Mouse (Mus musculus): ENCODE measurements at regions not wholly inside any gene's neighbourhood (a gene's known extent, or its start where the extent isn't known, plus 50 kb on each side); places are given as distances from the start of the nearest gene placed in this dataset.

GRCm38 (mm10) chr2:63434327-63434726 lies 250.2 kb upstream of the Kcnh7 start:
- H3K4me2 ChIP-seq (ENCODE audit: low read depth) = no peak overlapping the region
- no peak overlapping the region for H3K4me3 ChIP-seq (ENCODE audit: low read depth, low read length)
- H3K9ac ChIP-seq (ENCODE audit: low read length) = no peak overlapping the region
- H3K36me3 ChIP-seq (ENCODE audit: control insufficient read depth, insufficient read depth, low read length) = no peaks in the 10 kb centered on the region
- DNase-seq (ENCODE audit: low spot score) (no peak), ATAC-seq (ENCODE audit: insufficient read depth, low FRiP score, low TSS enrichment) (no peak)
- no peaks in the 10 kb centered on the region for H3K4me1 ChIP-seq (ENCODE audit: control insufficient read depth, insufficient read depth, low read length)
- no peaks in the 10 kb centered on the region for H3K27me3 ChIP-seq (ENCODE audit: control insufficient read depth, insufficient read depth, low read length)
- no peak overlapping the region for H3K27ac ChIP-seq (ENCODE audit: low read depth, low read length)
- H3K9me3 ChIP-seq (ENCODE audit: control insufficient read depth, low read length) = no peaks in the 10 kb centered on the region

GRCm38 (mm10) chr2:63405405-63405804 lies 221.3 kb upstream of the Kcnh7 start:
- no peak for ATAC-seq (ENCODE audit: insufficient read depth, low FRiP score, low TSS enrichment)
- Histone ChIP-seq H3K4me1 (ENCODE audit: control insufficient read depth, insufficient read depth, low read length) (no peaks in the 10 kb centered on the region), H3K36me3 (ENCODE audit: control insufficient read depth, insufficient read depth, low read length) (no peaks in the 10 kb centered on the region), H3K9me3 (ENCODE audit: control insufficient read depth, low read length) (no peaks in the 10 kb centered on the region), H3K27ac (ENCODE audit: low read depth, low read length) (no peak overlapping the region), H3K4me2 (ENCODE audit: low read depth) (no peak overlapping the region), H3K9ac (ENCODE audit: low read length) (no peak overlapping the region), H3K4me3 (ENCODE audit: low read depth, low read length) (no peak overlapping the region), H3K27me3 (ENCODE audit: control insufficient read depth, insufficient read depth, low read length) (no peaks in the 10 kb centered on the region)
- no peak for DNase-seq (ENCODE audit: low spot score)
- WGBS = 97% methylated on average over 1 of the region's 1 CpGs

Measured in neural tube, embryonic 11.5 days (tissue).